Mouse (Mus musculus) ovary, postnatal 36 days (tissue): ENCODE data around the gene Trip11.

Experiments used
- DNase-seq: peaks from one replicate; pipeline ENCODE4 v3.0.0; 2022; ENCODE audit warnings: low spot score, mixed read lengths

Trip11 gene

GRCm38 (mm10) chr12:101897113-101897512, 16.0 kb downstream of the Trip11 start:
- no peak for DNase-seq

- no peak for DNase-seq
Observed at GRCm38 (mm10) chr12:101893296-101893695, 19.8 kb downstream of the Trip11 start.

- no peak for DNase-seq
Observed at GRCm38 (mm10) chr12:101892832-101893231, 20.2 kb downstream of the Trip11 start.

- no peak for DNase-seq
Observed at GRCm38 (mm10) chr12:101891066-101891465, 22.0 kb downstream of the Trip11 start.

GRCm38 (mm10) chr12:101889351-101889750, 23.7 kb downstream of the Trip11 start:
- DNase-seq = no peak

- no peak for DNase-seq
Observed at GRCm38 (mm10) chr12:101888312-101888711, 24.8 kb downstream of the Trip11 start.

GRCm38 (mm10) chr12:101884926-101885325, 28.1 kb downstream of the Trip11 start:
- DNase-seq = no peak

- DNase-seq = no peak
Observed at GRCm38 (mm10) chr12:101876374-101876773, 36.7 kb downstream of the Trip11 start.

- DNase-seq = no peak
Observed at GRCm38 (mm10) chr12:101875107-101875506, 38.0 kb downstream of the Trip11 start.

- no peak for DNase-seq
Observed at GRCm38 (mm10) chr12:101862286-101862964, 50.6 kb downstream of the Trip11 start.

GRCm38 (mm10) chr12:101860256-101860655, 52.8 kb downstream of the Trip11 start:
- no peak for DNase-seq

GRCm38 (mm10) chr12:101858011-101858410, 55.1 kb downstream of the Trip11 start:
- DNase-seq = no peak

GRCm38 (mm10) chr12:101854336-101854735, 58.7 kb downstream of the Trip11 start:
- no peak for DNase-seq

- no peak for DNase-seq
Observed at GRCm38 (mm10) chr12:101851846-101852564, 61.1 kb downstream of the Trip11 start.

- no peak for DNase-seq
Observed at GRCm38 (mm10) chr12:101851314-101851713, 61.8 kb downstream of the Trip11 start.

- DNase-seq = no peak
Observed at GRCm38 (mm10) chr12:101836546-101837274, 76.4 kb downstream of the Trip11 start.

- DNase-seq = no peak
Observed at GRCm38 (mm10) chr12:101834715-101835114, 78.4 kb downstream of the Trip11 start.

GRCm38 (mm10) chr12:101833776-101834175, 79.3 kb downstream of the Trip11 start:
- no peak for DNase-seq

- no peak for DNase-seq
Observed at GRCm38 (mm10) chr12:101833115-101833506, 80.0 kb downstream of the Trip11 start.

- no peak for DNase-seq
Observed at GRCm38 (mm10) chr12:101832179-101833114, 80.6 kb downstream of the Trip11 start.

GRCm38 (mm10) chr12:101831221-101831620, 81.8 kb downstream of the Trip11 start:
- peak; percentile 22 for DNase-seq

GRCm38 (mm10) chr12:101823161-101823560, 89.9 kb downstream of the Trip11 start:
- no peak for DNase-seq
